Mouse (Mus musculus) testis, adult 10 weeks (tissue): Measurements from ENCODE around the gene Fam208b. TPM values are rescaled to one million over a fixed set of nuclear protein-coding genes. Genes with fewer than 3 reads are reported as not detected.

ENCODE experiments used
- polyA plus RNA-seq: library from polyadenylated mRNA; stranded (reverse); fragments of 350-450 nt; fragmentation: Illumina TruSeq; extraction: RNeasy Lipid Tissue Mini Kit (QIAGEN cat#74804); gene quantifications from one replicate; pipeline ENCODE4 v1.2.3, GENCODE M21; 2014; ENCODE audit warnings: low read depth, low replicate concordance

Gene Fam208b
- polyA plus RNA-seq, result 318 TPM

GRCm38 (mm10) chr13:3610795-3611438, at the start of gene Fam208b:
Gene Fam208b (minus strand): TSS chr13:3611108.

GRCm38 (mm10) chr13:3633895-3634811, 23.2 kb upstream of the Fam208b start, which contains the start of gene Asb13:
Gene Asb13 (plus strand): TSS chr13:3634032.

GRCm38 (mm10) chr13:3537594-3538222, 73.2 kb downstream of the Fam208b start, which contains the start of gene Gdi2:
Gene Gdi2 (plus strand): TSS chr13:3538063.

Other genes with a start within 250 kb of the Fam208b start
- 662 TPM for gene Gdi2, start 73.0 kb downstream of the Fam208b start, polyA plus RNA-seq
- 0.60 TPM for gene Asb13, start 22.9 kb upstream of the Fam208b start, polyA plus RNA-seq
- gene Calml3, start 193.2 kb upstream of the Fam208b start, polyA plus RNA-seq, result not detected
- not detected for gene Calm4, start 226.6 kb upstream of the Fam208b start, polyA plus RNA-seq
- gene Calm5, start 243.1 kb upstream of the Fam208b start, polyA plus RNA-seq, result not detected